Mouse (Mus musculus): Measurements from ENCODE around the gene Klf15. TPM values are rescaled to one million over a fixed set of nuclear protein-coding genes. Genes with fewer than 3 reads are reported as not detected.

Klf15 gene
- total RNA-seq (2023) = not detected

DNA sequence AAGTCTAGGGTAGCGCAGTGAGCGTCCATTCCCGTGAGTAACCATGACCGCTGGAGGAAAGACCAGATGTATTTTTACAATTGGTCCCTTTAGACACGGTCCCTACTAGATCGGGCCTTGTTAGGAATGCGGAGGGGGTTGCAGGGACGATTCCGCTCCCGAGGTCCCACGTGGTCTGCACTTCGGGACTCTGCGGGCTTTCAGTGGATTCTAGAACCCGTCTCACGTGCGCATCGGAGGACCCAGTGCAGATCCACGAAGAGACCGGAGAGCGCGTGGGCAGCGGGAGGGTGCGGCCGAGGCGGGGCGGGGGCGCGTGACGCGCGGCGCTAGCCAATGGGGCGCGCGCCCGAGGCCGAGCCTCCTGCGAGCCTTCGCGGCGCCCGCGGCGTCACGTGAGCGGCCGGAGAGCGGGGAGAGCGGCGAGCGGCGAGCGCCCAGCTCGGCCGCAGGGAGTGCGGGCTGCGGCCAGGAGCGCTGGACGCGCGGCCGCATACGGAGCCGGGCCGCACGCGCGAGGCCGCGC lies at the start of gene Klf15:
Klf15 (plus strand) TSS at position 396 of the 526 bp plus-strand sequence.

DNA sequence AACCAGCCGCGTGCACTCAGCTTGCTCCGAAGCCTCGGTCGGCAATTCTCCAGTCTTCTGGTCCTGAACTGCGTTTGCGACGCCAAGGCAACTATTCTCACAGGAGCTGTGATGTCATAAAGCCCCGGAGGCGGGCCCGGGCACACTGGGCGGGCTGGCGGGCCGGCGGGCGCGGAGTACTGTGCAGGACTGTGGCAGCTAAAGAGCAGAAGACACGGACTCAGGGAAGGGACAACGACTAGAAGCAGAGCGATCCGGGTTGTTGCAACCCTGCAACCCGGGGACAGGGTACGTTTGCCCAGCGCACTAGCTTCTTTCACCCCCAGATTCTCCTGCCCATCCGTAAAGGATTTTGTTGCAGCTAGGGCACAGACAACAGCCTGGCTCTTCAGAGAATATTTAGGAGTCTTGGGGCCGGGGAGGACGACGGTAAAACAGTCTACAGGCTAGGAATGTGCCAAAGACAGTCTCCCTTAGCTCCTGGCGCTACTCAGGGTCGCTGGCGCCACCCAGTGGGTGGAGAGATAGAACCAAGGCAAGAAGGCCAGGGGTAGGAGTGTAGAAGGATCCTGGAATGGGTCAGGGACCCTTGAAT lies 33.9 kb upstream of the Klf15 start, which contains the start of gene Cfap100:
Cfap100 (minus strand) TSS at position 418 of the 595 bp plus-strand sequence.

DNA sequence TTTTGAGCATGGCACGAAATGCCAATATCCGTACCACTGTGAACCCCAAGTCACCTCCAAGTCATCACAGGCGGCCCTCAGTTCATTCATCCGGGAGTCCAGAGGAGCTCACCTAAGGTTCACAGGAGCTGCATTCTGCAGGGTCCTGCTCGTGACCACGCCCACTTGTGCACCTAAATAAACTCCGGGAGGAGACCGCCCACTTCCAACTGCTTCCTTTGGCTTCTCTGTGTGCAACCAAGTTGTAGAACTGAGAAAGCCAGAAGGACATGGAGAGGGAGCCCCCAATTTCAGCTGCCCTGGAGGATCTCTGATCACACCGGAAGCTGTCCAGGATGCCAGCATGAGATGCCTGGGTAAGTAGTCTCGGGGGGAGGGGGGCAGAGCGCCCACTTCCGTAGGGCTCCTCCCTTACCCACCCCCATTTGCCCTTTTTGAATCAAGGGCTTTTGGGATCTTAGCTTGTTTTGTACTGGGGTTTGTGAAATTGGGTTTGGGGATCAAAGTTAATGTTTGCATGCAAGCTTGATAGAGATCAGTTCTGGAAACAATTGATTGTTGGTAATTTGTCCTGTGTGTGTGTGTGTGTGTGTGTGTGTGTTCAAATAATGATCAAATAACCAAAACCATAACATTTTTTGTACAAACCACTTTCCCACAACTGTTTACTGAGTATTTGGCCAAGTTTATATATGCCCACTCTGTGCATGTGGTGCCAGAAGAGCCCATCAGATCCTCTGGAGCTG lies 24.0 kb downstream of the Klf15 start, which contains the start of gene Aldh1l1:
Aldh1l1 (plus strand) TSS at position 252 of the 746 bp plus-strand sequence.

Other genes with a start within 250 kb of the Klf15 start
- not detected for gene Vmn1r53, start 238.1 kb upstream of the Klf15 start, total RNA-seq (2023)
- gene Vmn1r54, start 216.3 kb upstream of the Klf15 start, total RNA-seq (2023) = not detected
- gene BC048671, start 161.4 kb upstream of the Klf15 start, total RNA-seq (2023) = not detected
- 10 to 100 TPM; 23.0 to 24.7 TPM for gene Chst13, start 137.4 kb upstream of the Klf15 start, total RNA-seq (2023)
- not detected for gene Uroc1, start 129.3 kb upstream of the Klf15 start, total RNA-seq (2023)
- gene Zxdc, start 93.1 kb upstream of the Klf15 start, total RNA-seq (2023) = 10 to 100 TPM; 36.9 to 38.4 TPM
- gene Cfap100, start 33.8 kb upstream of the Klf15 start, total RNA-seq (2023) = not detected
- gene Aldh1l1, start 23.9 kb downstream of the Klf15 start, total RNA-seq (2023) = not detected
- gene Slc41a3, start 142.1 kb downstream of the Klf15 start, total RNA-seq (2023) = 10 to 100 TPM; 19.2 to 20.2 TPM

All from neutrophil, adult 83 days (primary cell).